Mouse (Mus musculus): ENCODE measurements around the gene Rbbp9.

DNA sequence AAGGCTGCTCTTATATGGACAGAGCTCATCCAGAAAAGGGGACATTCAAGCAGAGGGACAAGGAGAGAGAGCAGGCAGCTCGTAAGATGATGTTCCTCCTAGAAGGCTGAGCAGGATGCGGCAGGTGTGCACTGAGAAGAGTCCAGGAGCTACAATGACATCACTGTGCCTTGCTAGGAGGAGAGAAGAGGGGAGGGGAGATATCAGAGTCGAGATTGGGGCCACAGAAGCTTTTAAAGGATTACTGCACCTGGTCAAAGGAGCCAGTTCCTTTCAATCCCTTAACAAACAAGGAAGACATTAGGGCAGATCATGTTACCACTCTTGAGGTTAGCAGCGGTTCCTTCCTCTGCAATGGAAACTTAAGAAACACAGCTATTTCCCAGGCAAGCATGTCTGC is 3.1 kb downstream of the Rbbp9 start:
- TF ChIP-seq CTCF (IDR thresholded peaks at IDR 0.05; ENCODE audit: control insufficient read depth, insufficient read depth, insufficient read length) (no peak), USF1 (IDR thresholded peaks at IDR 0.05; ENCODE audit: low read depth) (no peak)

Measured in C2C12 (cell line).